Mouse (Mus musculus) midbrain, embryonic 16.5 days (tissue): ENCODE results near the gene Hdac7. TPM values are rescaled to one million over a fixed set of nuclear protein-coding genes. Genes with fewer than 3 reads are reported as not detected.

Experiments
- ATAC-seq: fragments of 200-750 bp; cut with Nextera tagmentation; 2 replicates; pipeline ENCODE4 v1.8.0; 2017; ENCODE audit warnings: moderate TSS enrichment
- H3K27ac ChIP-seq: fragments of 300-500 bp; sonication (generic); 2 replicates; pipeline ENCODE4 v1.5.1; 2014; ENCODE audit warnings: mild to moderate bottlenecking, low read length, mixed read lengths
- H3K27me3 ChIP-seq: fragments of 300-500 bp; sonication (generic); 2 replicates; pipeline ENCODE4 v1.6.1; 2014; ENCODE audit warnings: low read depth, low read length, mixed read lengths; ENCODE audit not compliant: control insufficient read depth, insufficient read depth
- H3K36me3 ChIP-seq: fragments of 300-500 bp; sonication (generic); 2 replicates; pipeline ENCODE4 v1.6.1; 2014; ENCODE audit warnings: mild to moderate bottlenecking, low read length, moderate library complexity, mixed read lengths; ENCODE audit not compliant: control insufficient read depth, insufficient read depth
- H3K4me1 ChIP-seq: fragments of 300-500 bp; sonication (generic); 2 replicates; pipeline ENCODE4 v1.6.1; 2014; ENCODE audit warnings: mild to moderate bottlenecking, low read length, mixed read lengths; ENCODE audit not compliant: control insufficient read depth, insufficient read depth
- H3K4me2 ChIP-seq: fragments of 300-500 bp; sonication (generic); 2 replicates; pipeline ENCODE4 v1.6.1; 2014; ENCODE audit warnings: mild to moderate bottlenecking, low read length, mixed read lengths
- H3K4me3 ChIP-seq: fragments of 300-500 bp; sonication (generic); 2 replicates; pipeline ENCODE4 v1.5.1; 2014; ENCODE audit warnings: low read depth, mild to moderate bottlenecking, low read length, moderate library complexity, mixed read lengths
- H3K9ac ChIP-seq: fragments of 300-500 bp; sonication (generic); 2 replicates; pipeline ENCODE4 v1.6.1; 2014; ENCODE audit warnings: low read depth, low read length, mixed read lengths
- H3K9me3 ChIP-seq: fragments of 300-500 bp; sonication (generic); replicated peaks from 2 replicates; pipeline ENCODE4 v1.6.1; 2014; ENCODE audit warnings: mild to moderate bottlenecking, low read length, mixed read lengths; ENCODE audit not compliant: control insufficient read depth, poor library complexity, severe bottlenecking
- WGBS: fragments of 180-500 bp; shearing (Covaris S2); extraction: QIAGEN DNeasy Blood & Tissue Kit; methylation state at CpG from one replicate; pipeline ENCODE4 v1.1.7; 2014; 5-methylcytosine and 5-hydroxymethylcytosine counted together
- polyA plus RNA-seq: library from polyadenylated mRNA; unstranded; fragments of >200 nt; fragmentation: Nextera tagmentation; extraction: Ambion mirVana; gene quantifications from 2 replicates; pipeline ENCODE4 v1.2.1, GENCODE M21; 2015

Gene Hdac7
- polyA plus RNA-seq, 1 experiment from 2014 or later: 28.6 TPM

DNA sequence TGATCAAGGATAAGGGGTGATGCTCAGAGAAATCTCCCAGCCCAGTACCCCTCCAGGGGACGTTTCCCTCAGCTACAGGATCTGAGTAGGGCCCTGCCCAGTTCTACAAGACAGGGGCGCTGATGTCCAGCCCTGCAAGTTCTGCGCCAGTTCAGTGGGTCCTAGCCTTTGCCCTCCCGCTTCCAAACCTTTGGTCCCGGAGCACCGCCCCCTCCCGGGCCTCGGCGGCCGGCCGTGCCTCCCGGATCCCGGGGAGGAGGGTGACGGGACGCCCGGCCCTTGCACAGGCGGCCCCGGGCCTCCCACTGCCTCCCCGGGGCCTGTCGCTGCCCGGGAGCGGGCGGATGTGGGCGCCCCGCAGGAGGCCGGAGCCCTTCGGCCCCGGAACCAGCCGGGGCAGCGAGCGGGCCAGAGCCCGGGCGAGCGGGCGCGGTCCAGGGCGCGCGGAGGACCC lies 13.5 kb downstream of the Hdac7 start:
- peaks cover 46% of the 10 kb centered on the region for H3K4me1 ChIP-seq
- H3K4me3 ChIP-seq: peak overlapping the region; percentile 83
- H3K9me3 ChIP-seq: no peaks in the 10 kb centered on the region
- ATAC-seq: peak; percentile 37
- H3K27me3 ChIP-seq: no peaks in the 10 kb centered on the region
- H3K4me2 ChIP-seq: peak overlapping the region; percentile 62
- WGBS: under 1% methylated on average over 27 of the region's 39 CpGs
- peak overlapping the region; percentile 96 for H3K27ac ChIP-seq
- H3K36me3 ChIP-seq: no peaks in the 10 kb centered on the region
- peak overlapping the region; percentile 99 for H3K9ac ChIP-seq

DNA sequence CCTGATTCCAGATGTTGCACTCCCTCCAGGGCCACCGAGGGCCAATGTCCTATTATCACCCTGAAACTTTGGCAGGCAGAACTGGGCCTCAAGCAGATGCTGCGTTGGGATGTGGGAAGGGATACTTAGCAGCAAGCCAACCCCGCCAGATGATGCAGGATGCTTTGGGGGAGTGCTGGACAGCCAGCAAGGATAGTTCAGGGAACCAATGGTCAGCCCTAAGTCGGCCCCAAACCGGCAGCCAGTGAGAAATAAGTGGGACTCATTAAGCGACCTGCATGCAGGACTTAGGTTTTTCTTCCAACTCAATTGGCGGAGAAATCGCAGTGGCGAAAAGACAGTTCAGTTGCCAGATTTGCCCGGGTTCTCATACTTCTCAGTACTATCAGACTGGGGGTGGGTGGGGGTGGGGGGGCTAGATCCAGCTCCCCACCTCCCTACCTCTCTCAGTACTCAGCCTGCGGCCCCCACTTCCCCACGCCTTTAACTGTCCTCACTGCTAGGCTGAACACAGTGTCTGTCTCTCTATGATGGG lies 14.0 kb downstream of the Hdac7 start:
- H3K36me3 ChIP-seq: no peaks in the 10 kb centered on the region
- H3K9ac ChIP-seq: peak overlapping the region; percentile 99
- H3K4me1 ChIP-seq: peaks cover 51% of the 10 kb centered on the region
- H3K9me3 ChIP-seq: no peaks in the 10 kb centered on the region
- peak overlapping the region; percentile 83 for H3K4me3 ChIP-seq
- WGBS: 13% methylated on average over 12 of the region's 12 CpGs
- ATAC-seq: no peak
- no peaks in the 10 kb centered on the region for H3K27me3 ChIP-seq
- peak overlapping the region; percentile 96 for H3K27ac ChIP-seq
- H3K4me2 ChIP-seq: peak overlapping the region; percentile 62

DNA sequence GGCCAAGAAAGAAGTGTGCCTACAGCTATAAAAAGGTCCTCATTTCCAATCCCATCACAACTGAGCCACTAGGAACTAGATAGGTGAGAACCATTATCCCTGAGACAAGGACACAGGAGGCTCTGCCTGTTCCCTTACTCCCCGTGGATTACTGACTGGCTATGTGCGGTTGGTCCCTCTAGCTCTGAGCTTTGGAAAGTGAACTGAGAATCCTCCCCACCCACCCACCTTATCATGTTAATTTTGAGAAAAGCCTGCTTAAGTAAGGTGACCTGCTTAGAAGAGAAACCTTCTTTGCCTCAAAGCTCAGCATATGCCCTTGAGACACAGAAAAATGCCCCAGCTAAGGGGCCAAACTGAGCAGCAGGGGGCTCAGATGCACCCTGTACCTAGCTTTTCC lies 14.9 kb downstream of the Hdac7 start:
- WGBS: 40% methylated on average over 2 of the region's 2 CpGs
- H3K9ac ChIP-seq: peak overlapping the region; percentile 99
- no peaks in the 10 kb centered on the region for H3K27me3 ChIP-seq
- H3K4me2 ChIP-seq: peak overlapping the region; percentile 62
- H3K4me1 ChIP-seq: peaks cover 56% of the 10 kb centered on the region
- H3K27ac ChIP-seq: 0 out of 2 replicates have a peak overlapping the region, but pooled peaks have one; percentile 24
- no peaks in the 10 kb centered on the region for H3K36me3 ChIP-seq
- no peak for ATAC-seq
- no peaks in the 10 kb centered on the region for H3K9me3 ChIP-seq
- peak overlapping the region; percentile 83; the same call in 1 of the 2 replicates for H3K4me3 ChIP-seq

DNA sequence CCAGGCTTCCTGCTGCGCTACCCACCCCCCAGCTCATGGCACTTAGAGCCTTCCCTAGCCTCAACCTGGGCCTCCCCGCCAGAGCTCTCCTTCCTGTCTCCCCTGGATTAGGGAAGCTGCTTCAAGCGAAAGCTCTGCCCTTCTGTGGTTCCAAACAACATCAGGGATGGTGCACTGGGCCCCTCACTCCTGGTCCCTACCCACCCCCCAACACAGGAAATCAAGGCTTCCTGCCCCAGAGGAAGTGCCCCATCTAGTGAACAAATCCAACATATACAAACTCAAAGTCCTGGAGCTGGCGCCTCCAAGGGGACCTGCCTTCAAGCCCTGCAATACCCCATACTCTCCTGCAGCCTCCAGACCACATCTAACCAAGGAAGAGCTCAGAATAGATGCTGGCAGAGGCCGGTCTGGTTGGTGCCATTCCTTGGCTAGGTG lies 15.4 kb downstream of the Hdac7 start:
- H3K4me1 ChIP-seq: peaks cover 59% of the 10 kb centered on the region
- H3K36me3 ChIP-seq: no peaks in the 10 kb centered on the region
- H3K27ac ChIP-seq: no peak overlapping the region
- no peaks in the 10 kb centered on the region for H3K27me3 ChIP-seq
- H3K4me3 ChIP-seq: no peak overlapping the region
- peak overlapping the region; percentile 62 for H3K4me2 ChIP-seq
- no peak for ATAC-seq
- no peak overlapping the region for H3K9ac ChIP-seq
- 59% methylated on average over 5 of the region's 5 CpGs for whole genome bisulfite sequencing
- H3K9me3 ChIP-seq: no peaks in the 10 kb centered on the region

DNA sequence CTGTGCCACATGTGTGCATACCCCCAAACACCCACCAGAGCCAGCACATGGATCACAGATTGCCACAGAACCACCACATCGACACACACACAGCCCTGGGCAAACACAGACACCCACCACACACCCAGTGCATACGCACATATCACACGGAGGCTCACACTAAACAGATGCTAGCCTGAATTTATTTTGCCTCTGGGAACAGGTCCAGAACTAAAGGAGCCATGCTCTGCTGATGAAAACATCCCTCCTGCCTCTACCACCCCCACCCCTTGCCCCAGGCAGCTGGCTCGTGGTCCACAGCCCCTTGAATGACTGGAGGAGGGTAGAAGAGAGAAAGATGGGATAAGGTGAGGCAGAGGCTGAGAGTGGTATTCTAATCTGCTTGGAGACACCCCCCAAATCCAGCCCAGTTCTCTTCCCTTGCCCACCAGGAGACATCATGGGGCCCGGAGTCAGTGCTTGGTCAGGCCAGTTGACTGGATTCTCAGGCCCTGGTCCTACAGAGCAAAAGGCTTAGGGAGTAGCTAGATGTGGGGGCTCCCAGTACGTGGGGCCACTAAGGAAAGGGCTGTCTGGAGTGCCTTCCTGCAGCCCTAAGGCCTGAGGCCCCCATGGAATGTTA lies 16.0 kb downstream of the Hdac7 start:
- H3K27ac ChIP-seq: no peak overlapping the region
- no peaks in the 10 kb centered on the region for H3K9me3 ChIP-seq
- peak overlapping the region; percentile 62 for H3K4me2 ChIP-seq
- H3K36me3 ChIP-seq: no peaks in the 10 kb centered on the region
- 42% methylated on average over 6 of the region's 6 CpGs for WGBS
- H3K4me3 ChIP-seq: no peak overlapping the region; the same call in 1 of the 2 replicates
- 0 out of 2 replicates have a peak overlapping the region, but pooled peaks have one; percentile 3 for H3K9ac ChIP-seq
- peaks cover 64% of the 10 kb centered on the region for H3K4me1 ChIP-seq
- no peak for ATAC-seq
- no peaks in the 10 kb centered on the region for H3K27me3 ChIP-seq

DNA sequence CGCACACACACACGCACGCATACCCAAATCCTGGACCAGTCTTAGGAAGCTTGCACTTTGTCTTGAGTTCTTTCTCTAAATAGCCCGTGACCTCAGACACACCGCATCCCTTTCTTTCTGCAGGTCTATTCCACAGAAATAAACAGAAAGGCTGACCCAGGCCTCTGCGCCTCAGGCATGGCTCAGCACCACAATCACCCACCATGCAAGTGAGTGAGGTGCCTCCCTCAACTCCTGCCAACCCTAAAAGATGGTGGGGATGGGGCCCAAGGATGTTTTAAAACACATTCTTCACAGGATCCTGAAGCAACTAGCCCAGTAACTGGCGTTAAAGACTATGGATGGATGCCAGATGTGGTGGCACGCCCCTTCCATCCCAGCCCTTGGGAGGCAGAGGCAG lies 16.9 kb downstream of the Hdac7 start:
- H3K9ac ChIP-seq: no peak overlapping the region
- ATAC-seq: no peak
- H3K4me3 ChIP-seq: no peak overlapping the region
- 88% methylated on average over 8 of the region's 8 CpGs for WGBS
- no peak overlapping the region for H3K27ac ChIP-seq
- H3K27me3 ChIP-seq: no peaks in the 10 kb centered on the region
- no peaks in the 10 kb centered on the region for H3K9me3 ChIP-seq
- H3K4me2 ChIP-seq: no peak overlapping the region
- H3K36me3 ChIP-seq: no peaks in the 10 kb centered on the region
- H3K4me1 ChIP-seq: peaks cover 72% of the 10 kb centered on the region

DNA sequence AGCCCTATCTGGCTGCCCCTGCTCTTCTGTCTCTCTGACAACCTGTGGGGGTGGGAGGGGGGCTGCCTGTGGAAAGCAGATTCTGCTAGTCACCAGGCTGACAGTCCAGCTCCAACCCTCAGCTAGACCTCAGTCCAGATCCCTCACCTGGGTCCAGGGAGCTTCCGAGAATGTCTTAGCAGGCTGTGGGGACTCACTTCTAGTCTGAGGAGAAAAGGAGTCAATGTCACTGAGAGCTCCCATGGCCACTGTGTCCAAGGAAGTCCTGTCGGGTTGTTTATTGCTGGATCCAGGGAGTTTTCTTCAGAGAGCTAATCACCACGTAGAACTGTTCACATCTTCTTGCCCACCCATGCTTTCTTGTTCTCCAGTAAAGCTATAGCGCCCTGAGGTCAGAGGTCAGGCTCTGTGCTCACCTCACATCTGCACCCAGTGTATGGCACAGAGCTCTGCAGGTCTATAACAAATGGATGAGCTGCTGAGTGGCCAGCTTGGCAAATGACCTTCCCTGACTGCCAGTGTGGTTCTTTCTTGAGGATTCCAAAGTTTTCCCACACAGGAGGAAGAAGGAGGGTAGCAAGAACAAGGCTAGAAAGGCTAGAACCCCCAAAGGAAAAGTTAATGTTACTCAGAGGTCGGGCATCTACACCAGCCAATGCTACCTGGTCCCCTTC lies 17.6 kb downstream of the Hdac7 start:
- Histone ChIP-seq H3K27me3 (no peaks in the 10 kb centered on the region), H3K9ac (no peak overlapping the region), H3K9me3 (no peaks in the 10 kb centered on the region), H3K27ac (no peak overlapping the region), H3K36me3 (no peaks in the 10 kb centered on the region), H3K4me2 (no peak overlapping the region), H3K4me1 (peaks cover 73% of the 10 kb centered on the region), H3K4me3 (no peak overlapping the region)
- no peak for ATAC-seq
- 74% methylated on average over 5 of the region's 5 CpGs for WGBS

DNA sequence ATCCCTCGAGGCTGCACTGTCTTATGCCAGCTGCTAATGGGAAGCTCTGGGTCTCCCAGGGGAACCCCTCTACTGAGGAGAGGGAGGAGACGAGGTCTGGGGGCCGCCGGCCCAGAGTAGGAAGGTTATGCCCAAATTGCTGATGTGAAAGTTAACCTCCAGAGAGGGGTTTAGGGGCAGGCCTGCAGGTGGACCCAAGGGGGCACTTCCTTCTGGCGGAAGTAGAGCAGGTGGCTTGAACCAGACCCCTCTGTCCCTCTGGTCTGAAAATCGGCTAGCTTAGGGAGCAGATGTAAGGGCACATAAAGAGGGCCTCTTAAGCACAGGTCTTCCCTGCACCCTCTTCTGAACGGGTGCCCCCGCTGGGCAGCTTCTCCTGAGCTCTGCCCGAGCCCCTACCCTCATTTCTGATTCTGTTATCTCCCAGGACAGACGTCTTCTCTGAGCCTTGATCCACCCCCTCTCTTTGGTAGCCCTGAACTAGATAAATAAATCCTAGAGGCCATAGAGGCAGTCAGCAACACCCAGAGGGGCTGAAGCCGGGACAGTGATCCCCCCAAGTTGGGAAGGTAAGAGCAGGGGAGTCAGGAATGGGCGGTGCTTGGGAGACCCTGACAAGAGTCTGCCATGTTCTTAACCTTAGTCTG lies 18.2 kb downstream of the Hdac7 start:
- Histone ChIP-seq H3K27ac (no peak overlapping the region), H3K9ac (peak overlapping the region; percentile 36; the same call in 1 of the 2 replicates), H3K4me2 (peak overlapping the region; percentile 41; the same call in 1 of the 2 replicates), H3K4me3 (no peak overlapping the region), H3K27me3 (no peaks in the 10 kb centered on the region), H3K36me3 (no peaks in the 10 kb centered on the region), H3K4me1 (peaks cover 73% of the 10 kb centered on the region), H3K9me3 (no peaks in the 10 kb centered on the region)
- no peak for ATAC-seq
- 31% methylated on average over 12 of the region's 12 CpGs for WGBS
